16 mouse cellular contexts compared by ENCODE assay signal in genomic region chr11:68832793-68833192, GRCm38 (mm10). TPM values are rescaled to one million over a fixed set of nuclear protein-coding genes. Genes with fewer than 3 reads are reported as not detected.
DNase-seq lines count a peak whose midpoint lies in the region; ATAC-seq lines count a peak whose summit lies in the region.
"Had no signal": no experiment of that assay in that cellular context is flagged by ENCODE, and none has a peak within 500 bp of the region (broad histone marks: within the 10 kb centered on the region; RNA-seq: fewer than 3 reads in every experiment).

No protein-coding gene starts in this region.

- peak; percentile 68 for ATAC-seq in erythroblast, adult 5-6 weeks (replicated peaks; ENCODE audit: low FRiP score, poor library complexity, severe bottlenecking)
- ATAC-seq in megakaryocyte-erythroid progenitor cell, adult 5-6 weeks (replicated peaks; ENCODE audit: low FRiP score, low TSS enrichment, poor library complexity, severe bottlenecking) = peak; percentile 93
- ATAC-seq: forebrain, embryonic 16.5 days had no signal

- intact Hi-C loops in heart, postnatal 25 days (cut with DNase I) = no loop called here

- DNase-seq in heart, adult 11 months = peak; percentile 70
- DNase-seq in heart, postnatal 25 days (ENCODE audit: low spot score) = no peak
- DNase-seq in 416B (ENCODE audit: low read depth) = peak; percentile 96
- no peak for DNase-seq in right cerebral cortex, postnatal 25 days
- no peak for DNase-seq in embryo, embryonic 9.5 days (ENCODE audit: extremely low spot score)
- DNase-seq: adrenal gland, adult 2 months; adrenal gland, postnatal 25 days; cerebellum, adult 18-20 months; cerebellum, adult 9-11 months; cerebellum, postnatal 36 days; gastrocnemius, postnatal 10 days; heart, adult 2 months; heart, postnatal 14 days had no signal

RNA-seq across cellular contexts. Expression of gene Ndel1, which starts 38.9 kb away (rescaled TPM):
- total RNA-seq in heart, postnatal 25 days (2021) = 10 to 100 TPM; 56.0 to 60.9 TPM
- total RNA-seq in erythroblast, adult 5-6 weeks (2015; ENCODE audit: low replicate concordance) = 26.3 and 30.7 TPM in 2 replicates
- 54.4 and 55.6 TPM in 2 replicates for total RNA-seq in erythroblast, adult 5-6 weeks (2017; ENCODE audit: low replicate concordance)
- 22.5 and 35.7 TPM in 2 replicates for total RNA-seq in megakaryocyte-erythroid progenitor cell, adult 5-6 weeks (2014; fragmentation: Nextera tagmentation)
- total RNA-seq in megakaryocyte-erythroid progenitor cell, adult 5-6 weeks (2017) = 45.6 and 99.1 TPM in 2 replicates

RNA-seq across cellular contexts. Expression of gene Rnf222, which starts 55.6 kb away (rescaled TPM):
- under 1 TPM in 1 of 2 experiments, not detected in 1; 0.08 TPM for total RNA-seq in heart, postnatal 25 days (2021)
- not detected in 2 replicates for total RNA-seq in erythroblast, adult 5-6 weeks (2015; ENCODE audit: low replicate concordance)
- not detected in 2 replicates for total RNA-seq in erythroblast, adult 5-6 weeks (2017; ENCODE audit: low replicate concordance)
- not detected in 2 replicates for total RNA-seq in megakaryocyte-erythroid progenitor cell, adult 5-6 weeks (2014; fragmentation: Nextera tagmentation)
- total RNA-seq in megakaryocyte-erythroid progenitor cell, adult 5-6 weeks (2017) = not detected in 2 replicates
- total RNA-seq: gastrocnemius, postnatal 10 days had no signal

Comparison
In these comparisons a context has a peak if more than half of its experiments do, and no peak if none do; other contexts are left out.
1. DNase-seq: peak in heart, adult 11 months (single experiment) and 416B (single experiment); none in heart, postnatal 25 days (single experiment), right cerebral cortex, postnatal 25 days (single experiment) and embryo, embryonic 9.5 days (single experiment).